Mouse (Mus musculus) heart, adult 11 months (tissue): ENCODE measurements at regions not wholly inside any gene's neighbourhood (a gene's known extent, or its start where the extent isn't known, plus 50 kb on each side); places are given as distances from the start of the nearest gene placed in this dataset.

Source experiments
- DNase-seq: peaks from one replicate; pipeline ENCODE4 v3.0.0; 2022

DNA sequence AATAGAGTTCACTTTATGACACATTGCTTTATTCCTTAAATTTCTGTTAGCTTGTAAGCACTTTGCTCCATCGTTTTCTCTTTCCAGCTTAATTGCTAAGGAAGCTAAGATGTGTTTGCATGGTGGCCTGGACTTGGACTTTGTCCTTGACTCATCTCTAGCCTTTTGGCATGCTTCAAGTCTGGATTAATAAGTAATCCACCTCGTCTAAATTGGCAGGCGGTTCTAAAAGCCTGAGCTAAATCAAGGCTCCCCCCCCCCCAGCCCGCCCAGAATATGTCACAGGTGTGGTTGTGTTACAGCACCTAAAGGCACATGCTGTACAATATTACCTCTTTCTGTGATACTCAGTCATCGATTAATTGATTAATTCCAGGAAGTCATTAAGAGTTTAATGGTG is 94.7 kb upstream of the Slc13a1 start:
- DNase-seq = no peak

DNA sequence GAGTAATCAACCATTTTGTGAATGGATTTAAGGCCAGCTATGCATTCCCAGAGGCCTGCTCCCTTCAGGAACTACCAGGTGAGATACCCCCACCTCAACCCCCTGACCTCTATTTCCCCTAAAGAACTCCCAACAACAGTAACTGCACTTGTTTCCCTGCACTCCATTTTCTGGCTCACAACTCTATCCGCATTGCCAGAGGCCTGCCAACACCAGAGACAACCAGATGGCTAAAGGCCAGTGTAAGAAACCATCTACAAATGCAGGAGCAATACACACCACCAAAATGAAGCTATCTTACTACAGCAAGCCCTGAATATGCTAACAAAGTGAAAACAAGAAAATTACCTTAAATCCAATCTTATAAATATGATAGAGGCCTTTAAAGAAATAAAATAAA is 77.7 kb upstream of the Slc13a1 start:
- no peak for DNase-seq

DNA sequence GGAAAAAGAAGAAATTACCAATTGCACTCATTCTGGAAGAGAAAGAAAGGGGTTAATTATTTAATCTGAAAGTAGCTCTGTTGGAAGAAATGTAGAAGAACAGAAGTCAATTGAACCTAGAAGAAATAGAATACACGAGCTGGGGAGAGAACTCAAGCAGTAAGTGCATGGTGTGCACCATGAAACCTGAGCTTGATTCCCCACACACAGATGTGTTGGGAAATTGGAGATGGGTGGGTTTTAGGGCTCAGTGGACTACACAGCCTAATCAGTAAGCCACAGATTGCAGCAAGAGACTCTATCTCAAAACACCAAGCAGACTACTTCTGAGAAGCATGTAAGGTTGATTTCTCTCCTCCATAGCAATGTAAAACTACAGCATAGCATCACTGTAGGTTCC is 70.6 kb upstream of the Slc13a1 start:
- DNase-seq = no peak

DNA sequence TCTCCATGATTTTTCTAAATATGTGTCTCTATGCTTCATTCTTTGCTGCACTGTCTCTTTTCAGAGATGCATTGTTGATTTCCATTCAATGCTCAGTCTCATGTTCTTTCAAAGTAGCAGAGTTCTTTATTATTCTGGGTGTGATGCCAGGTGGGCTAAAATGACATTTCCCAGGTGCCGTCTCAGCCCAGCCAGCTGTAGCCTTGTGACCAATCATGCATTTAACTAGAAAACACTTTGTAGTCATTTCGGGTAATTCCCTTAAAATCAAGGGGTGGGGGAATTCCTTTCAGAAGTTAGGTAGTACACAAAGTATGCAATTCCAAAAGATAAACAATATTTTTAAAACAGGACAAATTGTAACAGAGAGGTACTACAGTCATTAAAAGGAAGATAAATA is 70.2 kb upstream of the Slc13a1 start:
- no peak for DNase-seq

DNA sequence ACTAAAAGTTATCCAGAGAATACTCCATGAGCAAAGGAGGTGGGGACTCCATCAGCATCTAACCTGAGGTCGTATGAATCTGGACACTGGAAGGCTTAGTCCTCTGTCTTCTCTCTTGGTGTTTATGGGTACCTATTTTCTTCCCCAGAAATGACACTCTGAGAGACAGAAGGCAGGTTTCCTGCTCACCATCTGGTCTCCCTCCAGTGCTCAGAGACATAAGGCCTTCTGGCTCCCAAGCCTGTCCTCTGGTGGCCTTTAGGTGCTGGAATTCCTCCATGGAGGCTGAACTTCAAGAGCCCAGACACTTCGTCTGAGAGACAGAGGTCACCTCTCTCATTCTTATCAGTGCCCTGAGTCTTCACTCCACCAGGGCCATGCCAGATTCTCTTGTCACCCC is 65.7 kb upstream of the Slc13a1 start:
- DNase-seq = no peak

DNA sequence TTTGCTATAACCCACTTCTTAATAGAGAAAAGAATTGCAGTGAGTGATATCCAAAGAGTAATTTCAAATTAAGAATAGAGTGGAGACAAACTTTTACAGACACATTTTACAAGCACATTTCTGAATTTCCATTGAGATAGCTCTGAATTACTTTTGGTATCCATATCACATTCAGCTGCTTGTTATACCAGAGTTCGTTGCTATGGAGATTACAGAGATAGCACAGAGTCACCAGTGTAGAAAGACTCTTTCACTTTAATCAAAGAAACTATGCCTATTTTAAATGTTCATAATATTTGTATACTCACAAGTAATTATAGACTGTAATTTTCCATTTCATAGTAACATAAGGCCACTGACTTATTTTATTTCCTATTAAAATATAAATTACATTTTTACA is 52.7 kb upstream of the Slc13a1 start:
- no peak for DNase-seq

DNA sequence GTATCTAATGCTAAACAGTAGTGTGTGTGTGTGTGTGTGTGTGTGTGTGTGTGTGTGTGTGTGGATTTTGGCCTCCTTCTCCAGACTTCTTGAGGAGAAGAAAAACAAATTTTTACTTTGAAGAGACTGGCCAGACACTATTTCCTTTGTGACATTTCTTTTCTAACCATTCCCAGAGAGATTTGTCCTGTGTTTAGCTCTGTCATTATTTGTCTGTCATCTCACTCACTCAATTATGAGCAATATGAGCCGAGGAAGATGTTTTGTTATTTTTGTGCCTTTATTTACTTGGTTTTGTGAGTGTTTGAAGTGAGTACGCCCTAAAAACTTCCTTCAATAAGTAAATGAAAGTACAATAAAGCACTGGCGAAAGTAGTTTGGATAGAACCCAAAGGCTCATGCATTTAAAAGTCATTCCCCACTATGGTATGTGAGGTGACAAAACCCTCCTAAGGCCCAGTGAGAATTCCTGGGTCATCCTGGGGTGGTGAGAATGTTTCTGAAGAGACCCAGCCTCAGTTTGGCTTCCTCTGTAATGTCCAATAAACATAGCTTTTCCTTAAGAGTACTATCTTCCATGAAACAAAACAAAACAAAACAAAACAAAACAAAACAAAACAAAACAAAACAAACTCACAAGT is 52.1 kb upstream of the Slc13a1 start:
- DNase-seq = no peak
